In genomic region chr5:36776021-36776575, GRCm38 (mm10) we compare ENCODE assay signal across 18 mouse cellular contexts. TPM values are rescaled to one million over a fixed set of nuclear protein-coding genes. Genes with fewer than 3 reads are reported as not detected.
DNase-seq lines count a peak whose midpoint lies in the region; ATAC-seq lines count a peak whose summit lies in the region.
"Had no signal": no experiment of that assay in that cellular context is flagged by ENCODE, and none has a peak within 500 bp of the region (broad histone marks: within the 10 kb centered on the region; RNA-seq: fewer than 3 reads in every experiment).

No protein-coding gene starts in this region.

- H3K27me3 ChIP-seq in hindbrain, embryonic 10.5 days (ENCODE audit: insufficient read depth, poor library complexity, severe bottlenecking): no peaks in the 10 kb centered on the region
- no peaks in the 10 kb centered on the region for H3K27me3 ChIP-seq in hindbrain, embryonic 14.5 days (ENCODE audit: control insufficient read depth, insufficient read depth, low read length)
- no peaks in the 10 kb centered on the region for H3K27me3 ChIP-seq in limb, embryonic 12.5 days
- H3K27me3 ChIP-seq: hindbrain, embryonic 15.5 days; limb, embryonic 15.5 days; neural tube, embryonic 15.5 days had no signal

- peaks cover 27% of the 10 kb centered on the region for H3K4me1 ChIP-seq in hindbrain, embryonic 10.5 days (replicated peaks)
- no peaks in the 10 kb centered on the region for H3K4me1 ChIP-seq in hindbrain, embryonic 14.5 days (replicated peaks; ENCODE audit: control insufficient read depth, insufficient read depth, low read length)
- no peaks in the 10 kb centered on the region for H3K4me1 ChIP-seq in limb, embryonic 12.5 days (replicated peaks)
- H3K4me1 ChIP-seq: hindbrain, embryonic 15.5 days; limb, embryonic 15.5 days; neural tube, embryonic 15.5 days had no signal

- H3K27ac ChIP-seq in hindbrain, embryonic 10.5 days: peak overlapping the region; percentile 62
- no peak overlapping the region for H3K27ac ChIP-seq in hindbrain, embryonic 14.5 days
- H3K27ac ChIP-seq in limb, embryonic 12.5 days: 0 out of 2 replicates have a peak overlapping the region, but pooled peaks have one; percentile 45
- H3K27ac ChIP-seq: hindbrain, embryonic 15.5 days; limb, embryonic 15.5 days; neural tube, embryonic 15.5 days had no signal

- H3K9ac ChIP-seq in hindbrain, embryonic 14.5 days: no peak overlapping the region
- no peak overlapping the region for H3K9ac ChIP-seq in limb, embryonic 12.5 days (replicated peaks)
- H3K9ac ChIP-seq: hindbrain, embryonic 15.5 days; limb, embryonic 15.5 days; lung, embryonic 14.5 days; neural tube, embryonic 15.5 days had no signal

- ATAC-seq in hindbrain, embryonic 14.5 days (ENCODE audit: low FRiP score): no peak
- no peak for ATAC-seq in limb, embryonic 12.5 days (ENCODE audit: insufficient number of reproducible peaks, insufficient read depth, low FRiP score, low TSS enrichment, low read depth)

- DNase-seq in embryo, embryonic 10 days (ENCODE audit: low spot score): peak; percentile 15
- no peak for DNase-seq in embryo, embryonic 11 days
- DNase-seq in hindbrain, embryonic 10.5 days (ENCODE audit: low spot score): no peak
- DNase-seq in hindbrain, embryonic 14.5 days (ENCODE audit: low spot score): no peak
- DNase-seq in adrenal gland, postnatal 36 days: peak; percentile 82 to 85
- no peak for DNase-seq in spleen, postnatal 36 days (ENCODE audit: low spot score in 2 of 2)
- DNase-seq in spleen, postnatal 4 days (ENCODE audit: low spot score in 2 of 2): no peak
- DNase-seq: cerebellum, postnatal 36 days; kidney, adult 11 months; kidney, postnatal 36 days; layer of hippocampus, postnatal 36 days; lung, embryonic 14.5 days; right cerebral cortex, postnatal 14 days had no signal

- H3K4me2 ChIP-seq in hindbrain, embryonic 14.5 days (replicated peaks): no peak overlapping the region
- H3K4me2 ChIP-seq in limb, embryonic 12.5 days: no peak overlapping the region
- H3K4me2 ChIP-seq: hindbrain, embryonic 15.5 days; limb, embryonic 15.5 days; lung, embryonic 14.5 days; neural tube, embryonic 15.5 days had no signal

- H3K4me3 ChIP-seq in hindbrain, embryonic 10.5 days: no peak overlapping the region
- no peak overlapping the region for H3K4me3 ChIP-seq in hindbrain, embryonic 14.5 days (replicated peaks; ENCODE audit: low read length)
- H3K4me3 ChIP-seq in limb, embryonic 12.5 days (replicated peaks): no peak overlapping the region
- H3K4me3 ChIP-seq: erythroblast, embryonic 14.5 days; hindbrain, embryonic 15.5 days; limb, embryonic 15.5 days; neural tube, embryonic 15.5 days had no signal

- H3K36me3 ChIP-seq in hindbrain, embryonic 10.5 days: no peaks in the 10 kb centered on the region
- no peaks in the 10 kb centered on the region for H3K36me3 ChIP-seq in hindbrain, embryonic 14.5 days (replicated peaks; ENCODE audit: control insufficient read depth, insufficient read depth)
- no peaks in the 10 kb centered on the region for H3K36me3 ChIP-seq in limb, embryonic 12.5 days
- H3K36me3 ChIP-seq: hindbrain, embryonic 15.5 days; limb, embryonic 15.5 days; neural tube, embryonic 15.5 days had no signal

- peaks cover 13% of the 10 kb centered on the region for H3K9me3 ChIP-seq in hindbrain, embryonic 10.5 days
- 0 out of 2 replicates have a peak, but pooled peaks cover 4% of the 10 kb centered on the region for H3K9me3 ChIP-seq in hindbrain, embryonic 14.5 days (ENCODE audit: control insufficient read depth, low read length)
- H3K9me3 ChIP-seq in limb, embryonic 12.5 days: peaks cover 15% of the 10 kb centered on the region
- H3K9me3 ChIP-seq: hindbrain, embryonic 15.5 days; limb, embryonic 15.5 days; neural tube, embryonic 15.5 days had no signal

- WGBS in hindbrain, embryonic 10.5 days: 33% methylated on average over 9 of the region's 9 CpGs
- 32% methylated on average over 9 of the region's 9 CpGs for WGBS in hindbrain, embryonic 14.5 days
- WGBS in limb, embryonic 12.5 days: 28% methylated on average over 9 of the region's 9 CpGs

RNA-seq across cellular contexts. Expression of gene Mrfap1, which starts 20.5 kb away (rescaled TPM):
- 423 and 451 TPM in 2 replicates for polyA plus RNA-seq in hindbrain, embryonic 10.5 days (2016; fragmentation: Nextera tagmentation; extraction: Ambion mirVana)
- polyA plus RNA-seq in hindbrain, embryonic 14.5 days (2014; fragmentation: Nextera tagmentation; extraction: Ambion mirVana): 360 and 387 TPM in 2 replicates
- 100 to 1,000 TPM; 671 to 795 TPM for total RNA-seq in adrenal gland, postnatal 36 days (2021)
- 685 and 692 TPM in 2 replicates for polyA plus RNA-seq in limb, embryonic 12.5 days (2016; fragmentation: Nextera tagmentation; extraction: Ambion mirVana)

RNA-seq across cellular contexts. Expression of gene Bloc1s4, which starts 27.6 kb away (rescaled TPM):
- polyA plus RNA-seq in hindbrain, embryonic 10.5 days (2016; fragmentation: Nextera tagmentation; extraction: Ambion mirVana): 23.1 and 23.5 TPM in 2 replicates
- polyA plus RNA-seq in hindbrain, embryonic 14.5 days (2014; fragmentation: Nextera tagmentation; extraction: Ambion mirVana): 26.0 and 26.1 TPM in 2 replicates
- 10 to 100 TPM; 31.7 to 32.5 TPM for total RNA-seq in adrenal gland, postnatal 36 days (2021)
- 32.5 and 34.5 TPM in 2 replicates for polyA plus RNA-seq in limb, embryonic 12.5 days (2016; fragmentation: Nextera tagmentation; extraction: Ambion mirVana)

RNA-seq across cellular contexts. Expression of gene Man2b2, which starts 54.4 kb away (rescaled TPM):
- polyA plus RNA-seq in hindbrain, embryonic 10.5 days (2016; fragmentation: Nextera tagmentation; extraction: Ambion mirVana): 16.6 and 17.7 TPM in 2 replicates
- 13.0 and 13.9 TPM in 2 replicates for polyA plus RNA-seq in hindbrain, embryonic 14.5 days (2014; fragmentation: Nextera tagmentation; extraction: Ambion mirVana)
- total RNA-seq in adrenal gland, postnatal 36 days (2021): 10 to 100 TPM; 51.1 to 52.1 TPM
- 6.9 and 7.8 TPM in 2 replicates for polyA plus RNA-seq in limb, embryonic 12.5 days (2016; fragmentation: Nextera tagmentation; extraction: Ambion mirVana)

Comparison
In these comparisons a context has a peak if more than half of its experiments do, and no peak if none do; other contexts are left out.
1. DNase-seq: peak in embryo, embryonic 10 days (single experiment) and adrenal gland, postnatal 36 days (2 of 2); none in embryo, embryonic 11 days (single experiment), hindbrain, embryonic 10.5 days (single experiment), hindbrain, embryonic 14.5 days (single experiment), spleen, postnatal 36 days (0 of 2) and spleen, postnatal 4 days (0 of 2).